Mouse (Mus musculus) lung, adult 2 months (tissue): ENCODE results near the gene Cryba1.

Source experiments
- CTCF ChIP-seq: fragments of 200-500 bp; IDR thresholded peaks from 2 replicates; pipeline ENCODE4 v1.5.1; 2011; ENCODE audit warnings: mild to moderate bottlenecking, low read length, control low read depth; ENCODE audit not compliant: insufficient read depth
- POLR2A ChIP-seq: fragments of 200-500 bp; IDR thresholded peaks from 2 replicates; pipeline ENCODE4 v1.6.1; 2011; ENCODE audit warnings: low read depth, mild to moderate bottlenecking, control low read depth, low read length, borderline replicate concordance; ENCODE audit errors: extremely low read depth

DNA sequence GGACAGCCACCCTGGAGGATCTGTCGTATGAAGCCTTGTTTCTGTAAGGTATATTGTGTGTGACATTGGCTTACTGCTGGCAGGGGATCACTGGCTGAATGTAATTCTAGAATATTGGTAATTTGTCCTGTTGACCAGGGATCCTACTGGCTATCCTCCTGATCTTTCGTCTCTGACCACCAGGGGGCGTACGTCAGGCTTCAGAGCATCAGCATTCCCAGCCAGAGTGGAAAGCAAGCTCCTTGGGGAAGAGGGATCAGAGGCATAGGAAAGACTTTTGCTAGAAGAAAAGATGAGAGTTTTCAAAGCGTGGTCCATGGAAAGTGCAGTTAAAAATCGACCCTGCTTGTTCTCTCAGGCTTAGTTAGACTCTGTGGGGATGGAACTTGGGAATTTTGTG, 12.2 kb upstream of the Cryba1 start:
- TF ChIP-seq CTCF, result peak; percentile 88
- TF ChIP-seq POLR2A, result no peak
